Mouse (Mus musculus) erythroblast, embryonic 14.5 days (primary cell): ENCODE results near the gene Polr2f.

Experiments used
- GATA1 ChIP-seq: IDR thresholded peaks from 2 replicates; pipeline ENCODE4 v1.6.1; 2012; ENCODE audit warnings: low read length, inconsistent platforms, mixed read lengths
- TAL1 ChIP-seq: IDR thresholded peaks from 3 replicates; pipeline ENCODE4 v1.6.1; 2012; ENCODE audit warnings: low read length, inconsistent platforms, mixed read lengths

DNA sequence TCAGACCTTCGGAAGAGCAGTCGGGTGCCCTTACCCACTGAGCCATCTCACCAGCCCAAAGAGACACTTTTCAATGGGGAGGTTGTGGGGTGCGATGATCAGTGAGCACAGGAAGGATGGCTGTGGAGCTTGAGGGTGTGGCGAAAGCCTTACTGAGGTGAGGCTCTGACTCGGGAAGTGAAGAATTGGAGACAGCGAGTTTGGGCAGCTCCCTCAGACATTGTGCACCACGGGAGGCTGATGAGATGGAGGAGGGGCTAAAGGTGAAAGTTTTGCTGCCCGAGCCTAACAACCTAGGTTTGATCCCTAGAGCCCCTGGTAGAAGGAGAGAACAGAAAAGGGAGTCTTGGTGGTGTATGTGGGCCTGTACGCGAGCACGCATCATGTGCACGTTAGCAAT lies 2.5 kb downstream of the Polr2f start:
- TF ChIP-seq TAL1 (no peak), GATA1 (no peak)
